Mouse (Mus musculus) thymus, adult 18-20 months (tissue): Measurements from ENCODE around the gene Ryr3.

Experiments used
- DNase-seq, 2 experiments: peaks; one replicate each; pipeline ENCODE4 v3.0.0; 2022; ENCODE audit warnings: mixed read lengths in 2 of 2

Ryr3 gene

GRCm38 (mm10) chr2:112617206-112617605 is 599.7 kb downstream of the Ryr3 start:
- no peak for DNase-seq

- DNase-seq = no peak
Observed at GRCm38 (mm10) chr2:112614375-112614774, 602.5 kb downstream of the Ryr3 start.

GRCm38 (mm10) chr2:112612628-112613027 is 604.3 kb downstream of the Ryr3 start:
- no peak for DNase-seq

- no peak for DNase-seq
Observed at GRCm38 (mm10) chr2:112606536-112606935, 610.4 kb downstream of the Ryr3 start.

GRCm38 (mm10) chr2:112602487-112602886 is 614.4 kb downstream of the Ryr3 start:
- DNase-seq = no peak

GRCm38 (mm10) chr2:112600222-112600621 is 616.7 kb downstream of the Ryr3 start:
- no peak for DNase-seq

- DNase-seq = no peak
Observed at GRCm38 (mm10) chr2:112597064-112597463, 619.8 kb downstream of the Ryr3 start.

GRCm38 (mm10) chr2:112596415-112596814 is 620.5 kb downstream of the Ryr3 start:
- DNase-seq = no peak

GRCm38 (mm10) chr2:112595807-112596206 is 621.1 kb downstream of the Ryr3 start:
- no peak for DNase-seq

- DNase-seq = no peak
Observed at GRCm38 (mm10) chr2:112593781-112594180, 623.1 kb downstream of the Ryr3 start.

GRCm38 (mm10) chr2:112593322-112593721 is 623.6 kb downstream of the Ryr3 start:
- DNase-seq = no peak

GRCm38 (mm10) chr2:112591451-112591871 is 625.4 kb downstream of the Ryr3 start:
- DNase-seq = no peak

- DNase-seq = no peak
Observed at GRCm38 (mm10) chr2:112590985-112591384, 625.9 kb downstream of the Ryr3 start.
